Mouse (Mus musculus) ES-CJ7 (cell line): Measurements from ENCODE around the gene Olfr342.

Experiments used
- DNase-seq: peaks from one replicate; pipeline ENCODE4 v3.0.0; 2011; ENCODE audit warnings: low read depth, low spot score

The Olfr342 gene

DNA sequence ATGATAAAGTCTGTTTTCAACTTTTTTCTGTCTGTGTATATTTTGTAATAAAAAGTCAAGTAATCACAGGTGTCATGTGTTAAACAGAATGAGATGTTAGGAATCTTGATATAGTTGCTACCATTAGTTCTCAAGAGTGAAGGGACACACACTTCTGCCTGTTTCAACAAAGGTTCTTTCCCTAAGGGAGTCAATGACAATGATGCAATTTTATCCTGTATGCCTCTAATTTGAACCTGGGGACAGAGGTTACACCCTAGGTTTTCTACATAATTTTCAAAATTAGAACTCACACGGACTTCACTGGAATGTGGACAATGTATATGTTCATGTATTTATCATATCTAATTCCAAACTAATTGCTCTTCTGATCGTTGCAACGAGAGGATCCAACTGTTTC lies at the start of gene Olfr342:
Olfr342 (plus strand) TSS at position 301 of the 400 bp plus-strand sequence.
- DNase-seq: no peak

DNA sequence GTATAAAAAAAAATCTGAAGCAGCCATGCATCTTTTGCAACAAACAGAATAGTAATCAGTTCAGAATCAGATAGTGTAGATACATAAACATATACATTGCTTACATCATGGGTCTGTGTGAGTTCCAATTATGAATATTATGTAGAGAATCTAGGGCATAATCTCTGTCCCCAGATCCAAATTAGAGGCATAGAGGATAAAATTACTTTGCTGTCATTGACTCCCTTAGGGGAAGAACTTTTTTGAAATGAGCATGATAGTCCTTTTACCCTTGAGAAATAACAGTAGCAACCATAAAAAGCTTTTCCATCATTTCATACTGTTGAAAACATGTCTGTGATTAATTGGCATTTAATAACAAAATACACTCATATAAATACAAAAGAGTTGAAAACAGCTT lies 42.4 kb upstream of the Olfr342 start, which contains the start of gene Olfr341:
Olfr341 (minus strand) TSS at position 101 of the 400 bp plus-strand sequence.
- DNase-seq: no peak

DNA sequence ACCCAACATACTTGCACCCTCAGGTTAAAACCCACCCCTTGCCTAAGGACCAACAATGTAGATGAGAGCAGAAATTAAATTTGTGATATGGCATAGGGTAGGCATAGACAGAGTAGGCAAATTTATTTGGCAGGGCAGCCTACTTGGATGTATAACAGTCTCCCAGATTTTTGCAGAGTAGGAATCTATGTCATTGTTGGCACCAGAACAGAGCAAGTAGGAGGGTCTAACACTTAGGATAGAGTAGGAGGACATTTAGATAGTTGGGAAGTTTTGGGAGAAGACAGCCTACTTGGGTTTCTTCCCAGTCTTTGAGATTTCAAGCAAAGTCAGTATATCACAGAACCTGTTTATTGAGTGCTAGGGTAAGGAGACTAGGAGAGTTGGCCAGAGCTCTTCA lies 40.4 kb downstream of the Olfr342 start:
- no peak for DNase-seq

DNA sequence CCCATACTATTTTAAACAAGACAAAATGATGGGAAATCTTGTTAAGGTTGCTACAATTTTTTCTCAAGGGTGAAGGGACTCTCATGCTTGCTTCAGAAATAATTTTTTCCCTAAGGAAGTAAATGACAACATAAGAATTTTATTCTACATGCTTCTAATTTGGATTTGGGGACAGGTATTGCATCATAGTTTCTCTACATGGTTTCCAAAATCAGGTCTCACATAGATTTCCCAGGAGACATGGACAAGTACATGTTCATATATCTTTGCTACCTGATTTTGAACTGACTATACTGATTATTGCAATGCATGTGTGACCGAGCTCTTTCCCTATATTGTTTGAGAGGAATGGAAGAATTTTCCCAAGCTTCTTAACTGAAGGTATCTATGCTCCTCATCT lies 41.6 kb downstream of the Olfr342 start, which contains the start of gene Olfr344:
Olfr344 (plus strand) TSS at position 301 of the 400 bp plus-strand sequence.
- no peak for DNase-seq

DNA sequence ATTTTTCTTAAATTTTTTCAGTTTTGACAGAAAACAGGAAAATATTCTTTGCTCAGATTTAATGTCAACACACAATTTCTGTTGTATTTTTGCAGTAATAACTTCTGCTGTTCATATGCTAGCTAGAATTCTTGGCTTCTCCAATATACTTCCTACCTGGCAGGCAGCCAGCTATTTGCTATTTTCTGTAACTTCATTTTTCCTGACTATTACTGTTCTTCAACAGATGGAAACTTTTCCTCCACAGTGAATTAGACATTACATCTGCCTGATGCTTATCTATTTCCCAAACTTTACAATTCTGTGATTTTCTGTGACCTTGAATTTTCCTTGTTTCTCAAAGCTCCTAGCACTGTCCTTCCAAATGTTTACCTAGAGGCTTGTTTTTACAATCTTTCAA lies 42.2 kb downstream of the Olfr342 start:
- DNase-seq: no peak

DNA sequence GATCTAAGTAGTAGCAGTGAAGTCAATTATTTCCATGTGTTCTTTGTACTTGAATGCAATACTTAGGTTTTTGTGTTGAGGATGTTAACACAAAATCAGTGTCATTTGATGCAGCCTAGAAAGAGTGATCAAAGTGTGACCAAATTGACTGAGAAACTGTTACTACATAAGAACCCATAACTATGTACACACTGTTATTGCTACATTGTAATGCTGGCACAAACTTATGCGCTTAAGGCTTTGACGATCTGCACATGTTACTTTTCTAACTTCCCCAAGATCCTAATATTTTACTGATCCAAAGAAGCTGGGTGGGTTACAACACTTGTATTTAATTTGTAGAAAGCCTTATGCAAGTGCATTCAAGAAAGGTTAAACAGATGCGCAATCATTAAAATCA lies 43.0 kb downstream of the Olfr342 start:
- no peak for DNase-seq
